Mouse (Mus musculus): ENCODE data around the gene Kirrel.

DNA sequence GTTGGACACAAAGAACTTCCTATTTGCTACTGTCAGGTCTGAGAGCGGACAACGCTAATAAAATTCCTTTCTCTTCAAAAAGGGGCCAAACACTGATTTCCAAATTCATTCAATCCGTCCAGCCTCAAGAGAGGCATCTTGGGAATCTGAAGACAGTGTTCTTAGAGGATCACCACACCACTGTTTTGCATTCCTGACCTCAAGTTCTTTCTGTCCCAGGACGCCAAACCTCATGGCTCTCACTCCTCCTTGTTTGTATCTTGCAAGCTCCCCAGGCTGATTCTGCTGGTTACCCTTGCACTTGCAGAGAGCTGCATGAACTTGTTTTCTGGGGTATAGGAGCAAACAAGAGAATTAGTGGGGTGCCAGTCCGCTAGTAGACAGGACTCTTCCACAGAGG is 12.2 kb downstream of the Kirrel start:
- TF ChIP-seq CTCF (conservative IDR thresholded peaks at IDR 0.05; ENCODE audit: insufficient read depth, insufficient read length, low read depth, low read length) (no peak), POLR2A (IDR thresholded peaks at IDR 0.05; ENCODE audit: low read depth, low read length) (no peak)

Data from kidney, adult 2 months (tissue).